Mouse (Mus musculus): Measurements from ENCODE around the gene Slc5a3.

DNA sequence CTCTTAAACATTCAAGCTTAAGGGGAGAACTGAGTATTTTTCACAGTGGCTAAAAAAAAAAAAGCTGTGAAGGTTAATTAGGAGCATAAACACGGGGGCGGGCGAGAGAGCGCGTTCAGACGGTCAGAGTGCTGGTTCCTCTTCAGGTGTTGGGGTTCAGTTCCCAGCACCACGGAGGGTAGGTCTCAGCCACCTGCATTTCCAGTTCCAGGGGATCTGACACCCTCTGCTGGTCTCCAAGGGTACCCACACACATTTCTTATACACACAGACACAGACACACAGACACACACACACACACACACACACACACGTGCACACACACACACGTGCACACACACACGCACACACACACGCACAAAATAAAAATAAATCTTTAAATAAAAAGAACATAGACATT is 18.2 kb upstream of the Slc5a3 start:
- TF ChIP-seq POLR2AphosphoS2 (IDR thresholded peaks at IDR 0.05; ENCODE audit: low read length) (no peak), CTCF (IDR thresholded peaks at IDR 0.05 in 2 of 3, conservative IDR thresholded peaks at IDR 0.05 in 1 of 3; ENCODE audit: control insufficient read depth in 1 of 3, insufficient read depth in 1 of 3, low read depth in 2 of 3, low read length in 3 of 3, poor library complexity in 1 of 3, severe bottlenecking in 1 of 3) (no peak), MAZ (IDR thresholded peaks at IDR 0.05; ENCODE audit: low read depth, low read length) (no peak), NRF1 (IDR thresholded peaks at IDR 0.05; ENCODE audit: insufficient read depth, low read depth, low read length, poor library complexity, severe bottlenecking) (no peak), JUND (IDR thresholded peaks at IDR 0.05; ENCODE audit: low read depth, low read length) (no peak), HCFC1 (IDR thresholded peaks at IDR 0.05; ENCODE audit: low read depth, low read length) (no peak), POLR2A (IDR thresholded peaks at IDR 0.05; ENCODE audit: control insufficient read depth in 1 of 2, insufficient read depth in 1 of 2, low read depth in 1 of 2, low read length in 2 of 2, poor library complexity in 1 of 2) (no peak), EP300 (IDR thresholded peaks at IDR 0.05; ENCODE audit: low read depth in 1 of 2, low read length in 2 of 2) (no peak)

Data from MEL (cell line).